Mouse (Mus musculus): ENCODE results near the gene Gm21739.
"Not testable (repeated sequence)": the region's sequence is repeated elsewhere in the genome, so short reads cannot be mapped to it uniquely, and the experiment has no call there.

Gene Gm21739

GRCm38 (mm10) chrY:44264344-44264743 is at the start of gene Gm21739:
Gm21739 (minus strand) TSS chrY:44264444.
- not testable (repeated sequence) for DNase-seq

Measured in cerebellum, postnatal 25 days (tissue).